Mouse (Mus musculus): ENCODE results near the gene Abca12. TPM values are rescaled to one million over a fixed set of nuclear protein-coding genes. Genes with fewer than 3 reads are reported as not detected.

The Abca12 gene
- total RNA-seq, 2 experiments from 2014 or later = 0.10 TPM

- no peak for DNase-seq (ENCODE audit: low spot score in 2 of 2)
- Histone ChIP-seq H3K27ac (no peak overlapping the region), H3K4me3 (no peak overlapping the region)
- no peak for TF ChIP-seq CTCF (conservative IDR thresholded peaks at IDR 0.05)
Observed at GRCm38 (mm10) chr1:71235335-71235734, 179.4 kb downstream of the Abca12 start.

GRCm38 (mm10) chr1:71231211-71231610 is 183.5 kb downstream of the Abca12 start:
- Histone ChIP-seq H3K4me3 (no peak overlapping the region), H3K27ac (no peak overlapping the region)
- TF ChIP-seq CTCF (conservative IDR thresholded peaks at IDR 0.05) = no peak
- no peak for DNase-seq (ENCODE audit: low spot score in 2 of 2)

GRCm38 (mm10) chr1:71203581-71203980 is 211.1 kb downstream of the Abca12 start:
- no peak for TF ChIP-seq CTCF (conservative IDR thresholded peaks at IDR 0.05)
- Histone ChIP-seq H3K4me3 (no peak overlapping the region), H3K27ac (no peak overlapping the region)
- DNase-seq (ENCODE audit: low spot score in 2 of 2) = no peak

DNA sequence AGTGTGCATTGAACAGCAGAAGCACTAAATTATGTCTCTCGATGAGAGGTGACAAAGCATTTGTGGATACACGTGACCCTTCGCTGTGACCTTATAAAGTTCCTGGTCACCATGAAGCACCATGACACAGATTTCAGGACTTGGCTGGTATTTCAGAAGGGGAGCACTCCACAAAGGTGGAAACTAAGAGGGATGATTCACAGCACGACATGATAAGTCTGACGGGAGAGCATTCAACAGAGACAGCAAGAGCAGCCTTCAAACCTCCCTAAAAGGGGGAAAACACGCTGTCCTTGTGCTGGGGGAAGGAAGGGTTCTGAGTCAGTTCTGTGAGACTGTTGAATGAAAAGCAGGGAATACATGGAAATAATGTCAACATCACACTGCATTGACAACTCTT is 218.5 kb downstream of the Abca12 start:
- no peak for TF ChIP-seq CTCF (conservative IDR thresholded peaks at IDR 0.05)
- H3K4me3 ChIP-seq = no peak overlapping the region
- no peak for DNase-seq (ENCODE audit: low spot score in 2 of 2)
- no peak overlapping the region for H3K27ac ChIP-seq

- DNase-seq (ENCODE audit: low spot score in 2 of 2) = no peak
- Histone ChIP-seq H3K27ac (no peak overlapping the region), H3K4me3 (no peak overlapping the region)
- TF ChIP-seq CTCF (conservative IDR thresholded peaks at IDR 0.05) = no peak
Observed at GRCm38 (mm10) chr1:71195333-71195732, 219.4 kb downstream of the Abca12 start.

GRCm38 (mm10) chr1:71193931-71194330 is 220.8 kb downstream of the Abca12 start:
- Histone ChIP-seq H3K4me3 (no peak overlapping the region), H3K27ac (no peak overlapping the region)
- no peak for DNase-seq (ENCODE audit: low spot score in 2 of 2)
- TF ChIP-seq CTCF (conservative IDR thresholded peaks at IDR 0.05) = no peak

Other genes starting within 250 kb of the Abca12 start
- 10 to 100 TPM; 31.7 to 37.9 TPM for gene Atic, start 142.2 kb upstream of the Abca12 start, total RNA-seq (2021)
- 10 to 100 TPM; 38.7 to 53.6 TPM for gene Fn1, start 238.3 kb upstream of the Abca12 start, total RNA-seq (2021)

Data from layer of hippocampus, adult 2 months (tissue).